Mouse (Mus musculus) small intestine, adult 2 months (tissue): ENCODE measurements around the gene Osbpl11.

Source experiments
- CTCF ChIP-seq: fragments of 200-500 bp; IDR thresholded peaks from 2 replicates; pipeline ENCODE4 v1.5.1; 2012; ENCODE audit warnings: low read depth, mild to moderate bottlenecking, control low read depth, inconsistent platforms, low read length, moderate library complexity, mixed read lengths; ENCODE audit not compliant: insufficient replicate concordance, insufficient read length; ENCODE audit errors: extremely low read depth
- POLR2A ChIP-seq: fragments of 200-500 bp; IDR thresholded peaks from 2 replicates; pipeline ENCODE4 v1.6.1; 2012; ENCODE audit warnings: low read depth, mild to moderate bottlenecking, control low read depth, inconsistent platforms, low read length, moderate library complexity

DNA sequence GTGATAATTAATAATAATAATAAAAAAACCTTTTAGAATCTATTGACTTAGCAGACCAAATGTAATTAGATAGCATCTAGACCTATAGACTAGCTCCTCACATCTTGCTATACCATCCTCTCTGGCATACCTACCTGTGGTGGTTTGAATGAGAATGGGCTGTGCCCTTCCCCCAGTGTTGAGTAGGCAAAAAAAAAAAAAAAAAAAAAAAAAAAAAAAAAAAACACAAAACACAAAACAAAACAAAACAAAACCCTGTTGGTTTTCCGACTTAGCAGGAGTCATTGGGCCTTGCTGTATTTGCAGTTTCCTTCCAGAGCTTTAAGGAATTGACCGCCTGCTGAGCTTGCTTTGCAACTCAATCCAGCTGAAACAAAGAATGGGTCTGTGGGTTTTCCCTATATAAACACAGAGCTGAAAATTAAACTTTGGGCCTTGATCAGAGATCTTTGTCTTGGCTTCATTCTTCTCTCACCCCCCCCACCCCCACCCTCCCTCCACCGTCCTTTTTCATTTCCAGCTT is 43.1 kb upstream of the Osbpl11 start:
- TF ChIP-seq CTCF (no peak), POLR2A (no peak)
